Mouse (Mus musculus): ENCODE measurements around the gene Cops9.

GRCm38 (mm10) chr1:92613175-92613574 is 28.6 kb downstream of the Cops9 start:
- TF ChIP-seq POLR2A (IDR thresholded peaks at IDR 0.05; ENCODE audit: insufficient read length, low read depth) (no peak), MYOG (IDR thresholded peaks at IDR 0.05; ENCODE audit: control insufficient read depth in 1 of 3, insufficient read depth in 1 of 3, insufficient read length in 2 of 3, low read depth in 2 of 3) (no peak), E2F4 (IDR thresholded peaks at IDR 0.05; ENCODE audit: insufficient read depth) (no peak), TCF12 (IDR thresholded peaks at IDR 0.05; ENCODE audit: insufficient read depth, poor library complexity, severe bottlenecking) (no peak), MAX (IDR thresholded peaks at IDR 0.05; ENCODE audit: low read depth) (no peak), USF1 (IDR thresholded peaks at IDR 0.05; ENCODE audit: low read depth) (no peak), CEBPB (IDR thresholded peaks at IDR 0.05; ENCODE audit: insufficient read depth, poor library complexity, severe bottlenecking) (no peak), SRF (IDR thresholded peaks at IDR 0.05; ENCODE audit: control insufficient read depth, insufficient read length, low read depth) (no peak), POLR2AphosphoS2 (IDR thresholded peaks at IDR 0.05; ENCODE audit: insufficient read length, low read depth) (no peak), TCF3 (IDR thresholded peaks at IDR 0.05; ENCODE audit: insufficient read length, low read depth) (no peak)

Measured in myocyte (in vitro differentiated cells).